Mouse (Mus musculus) kidney, embryonic 16.5 days (tissue): ENCODE results near the gene Asl. TPM values are rescaled to one million over a fixed set of nuclear protein-coding genes. Genes with fewer than 3 reads are reported as not detected.

ENCODE experiments used
- ATAC-seq: fragments of 200-750 bp; cut with Nextera tagmentation; 2 replicates; pipeline ENCODE4 v1.8.0; 2017; ENCODE audit warnings: moderate TSS enrichment; ENCODE audit not compliant: low FRiP score, low TSS enrichment
- H3K27ac ChIP-seq: fragments of 300-500 bp; sonication (generic); 2 replicates; pipeline ENCODE4 v1.5.1; 2014; ENCODE audit warnings: low read length
- H3K27me3 ChIP-seq: fragments of 300-500 bp; sonication (generic); 2 replicates; pipeline ENCODE4 v1.6.1; 2014; ENCODE audit warnings: low read length, control low read depth, mixed read lengths; ENCODE audit not compliant: insufficient read depth
- H3K36me3 ChIP-seq: fragments of 300-500 bp; sonication (generic); 2 replicates; pipeline ENCODE4 v1.6.1; 2014; ENCODE audit warnings: low read length, control low read depth, mixed read lengths; ENCODE audit not compliant: insufficient read depth
- H3K4me1 ChIP-seq: fragments of 300-500 bp; sonication (generic); 2 replicates; pipeline ENCODE4 v1.6.1; 2014; ENCODE audit warnings: low read length, control low read depth, mixed read lengths; ENCODE audit not compliant: insufficient read depth
- H3K4me2 ChIP-seq: fragments of 300-500 bp; sonication (generic); replicated peaks from 2 replicates; pipeline ENCODE4 v1.6.1; 2014; ENCODE audit warnings: low read depth, low read length
- H3K4me3 ChIP-seq: fragments of 300-500 bp; sonication (generic); 2 replicates; pipeline ENCODE4 v1.5.1; 2014; ENCODE audit warnings: mild to moderate bottlenecking, low read length
- H3K9ac ChIP-seq: fragments of 300-500 bp; sonication (generic); replicated peaks from 2 replicates; pipeline ENCODE4 v1.6.1; 2014; ENCODE audit warnings: low read length
- H3K9me3 ChIP-seq: fragments of 300-500 bp; sonication (generic); 2 replicates; pipeline ENCODE4 v1.6.1; 2016; ENCODE audit warnings: low read length, control low read depth
- WGBS: fragments of 180-500 bp; shearing (Covaris S2); extraction: QIAGEN DNeasy Blood & Tissue Kit; methylation state at CpG from one replicate; pipeline ENCODE4 v1.1.7; 2014; 5-methylcytosine and 5-hydroxymethylcytosine counted together
- polyA plus RNA-seq: library from polyadenylated mRNA; unstranded; fragments of >200 nt; fragmentation: Nextera tagmentation; extraction: Ambion mirVana; gene quantifications from 2 replicates; pipeline ENCODE4 v1.2.1, GENCODE M21; 2015

Gene Asl
- polyA plus RNA-seq, 1 experiment from 2014 or later: 73.9 TPM

- no peak for ATAC-seq
Observed at GRCm38 (mm10) chr5:129974354-129974753, 54.7 kb downstream of the Asl start.

GRCm38 (mm10) chr5:129971491-129971890 is 57.6 kb downstream of the Asl start:
- ATAC-seq: no peak
- no peak overlapping the region for H3K4me3 ChIP-seq
- no peak overlapping the region for H3K27ac ChIP-seq
- no peak overlapping the region for H3K4me2 ChIP-seq
- H3K27me3 ChIP-seq: no peaks in the 10 kb centered on the region
- H3K9ac ChIP-seq: no peak overlapping the region
- 79% methylated on average over 4 of the region's 4 CpGs for WGBS
- 0 out of 2 replicates have a peak, but pooled peaks cover 2% of the 10 kb centered on the region for H3K36me3 ChIP-seq
- H3K4me1 ChIP-seq: no peaks in the 10 kb centered on the region
- H3K9me3 ChIP-seq: no peaks in the 10 kb centered on the region

More at GRCm38 (mm10) chr5:129974354-129974753, 54.7 kb downstream of the Asl start:
- WGBS: 85% methylated on average over 4 of the region's 4 CpGs
- H3K4me3 ChIP-seq: no peak overlapping the region
- no peaks in the 10 kb centered on the region for H3K9me3 ChIP-seq
- 0 out of 2 replicates have a peak, but pooled peaks cover 2% of the 10 kb centered on the region for H3K36me3 ChIP-seq
- no peak overlapping the region for H3K27ac ChIP-seq
- no peaks in the 10 kb centered on the region for H3K4me1 ChIP-seq
- no peak overlapping the region for H3K4me2 ChIP-seq
- H3K9ac ChIP-seq: no peak overlapping the region
- H3K27me3 ChIP-seq: no peaks in the 10 kb centered on the region

- H3K4me2 ChIP-seq: no peak overlapping the region
- no peaks in the 10 kb centered on the region for H3K4me1 ChIP-seq
- WGBS: 69% methylated on average over 7 of the region's 7 CpGs
- no peaks in the 10 kb centered on the region for H3K9me3 ChIP-seq
- H3K27me3 ChIP-seq: no peaks in the 10 kb centered on the region
- ATAC-seq: no peak
- no peak overlapping the region for H3K9ac ChIP-seq
- H3K4me3 ChIP-seq: no peak overlapping the region
- H3K27ac ChIP-seq: no peak overlapping the region
- H3K36me3 ChIP-seq: 0 out of 2 replicates have a peak, but pooled peaks cover 2% of the 10 kb centered on the region
Observed at GRCm38 (mm10) chr5:129968417-129968816, 60.6 kb downstream of the Asl start.

GRCm38 (mm10) chr5:129966448-129966847 is 62.6 kb downstream of the Asl start:
- 88% methylated on average over 3 of the region's 3 CpGs for WGBS
- no peak overlapping the region for H3K4me2 ChIP-seq
- no peak overlapping the region for H3K9ac ChIP-seq
- ATAC-seq: no peak
- no peak overlapping the region for H3K4me3 ChIP-seq
- no peaks in the 10 kb centered on the region for H3K4me1 ChIP-seq
- no peaks in the 10 kb centered on the region for H3K9me3 ChIP-seq
- no peaks in the 10 kb centered on the region for H3K27me3 ChIP-seq
- no peak overlapping the region for H3K27ac ChIP-seq
- no peaks in the 10 kb centered on the region for H3K36me3 ChIP-seq

- Histone ChIP-seq H3K9ac (no peak overlapping the region), H3K4me3 (no peak overlapping the region), H3K36me3 (0 out of 2 replicates have a peak, but pooled peaks cover 5% of the 10 kb centered on the region), H3K4me1 (no peaks in the 10 kb centered on the region), H3K9me3 (no peaks in the 10 kb centered on the region), H3K27me3 (no peaks in the 10 kb centered on the region), H3K4me2 (no peak overlapping the region), H3K27ac (no peak overlapping the region)
- 83% methylated on average over 4 of the region's 4 CpGs for WGBS
- ATAC-seq: no peak
Observed at GRCm38 (mm10) chr5:129963224-129963623, 65.8 kb downstream of the Asl start.

Other genes with a start within 250 kb of the Asl start
- 60.9 and 61.0 TPM in 2 replicates for gene Psph, start 241.8 kb downstream of the Asl start, polyA plus RNA-seq
- 54.0 and 59.2 TPM in 2 replicates for gene Sumf2, start 182.3 kb downstream of the Asl start, polyA plus RNA-seq
- gene Chchd2, start 141.8 kb downstream of the Asl start, polyA plus RNA-seq: 1,059 and 1,110 TPM in 2 replicates
- gene Zbed5, start 133.5 kb downstream of the Asl start, polyA plus RNA-seq: 6.5 and 7.8 TPM in 2 replicates
- 0.21 and 0.28 TPM in 2 replicates for gene Phkg1, start 130.7 kb downstream of the Asl start, polyA plus RNA-seq
- 4.4 and 4.9 TPM in 2 replicates for gene Nupr1l, start 120.7 kb downstream of the Asl start, polyA plus RNA-seq
- gene Vkorc1l1, start 87.3 kb downstream of the Asl start, polyA plus RNA-seq: 20.4 and 22.3 TPM in 2 replicates
- gene Gusb, start 26.2 kb downstream of the Asl start, polyA plus RNA-seq: 55.0 and 59.4 TPM in 2 replicates
- gene Crcp, start within 50 bp of the Asl start, polyA plus RNA-seq: 43.7 and 46.2 TPM in 2 replicates
- 67.7 and 70.1 TPM in 2 replicates for gene Tpst1, start 44.1 kb upstream of the Asl start, polyA plus RNA-seq
- gene Kctd7, start 115.6 kb upstream of the Asl start, polyA plus RNA-seq: 5.9 and 6.3 TPM in 2 replicates
- 32.6 and 33.2 TPM in 2 replicates for gene Rabgef1, start 142.6 kb upstream of the Asl start, polyA plus RNA-seq
- 33.4 and 35.1 TPM in 2 replicates for gene Tmem248, start 187.8 kb upstream of the Asl start, polyA plus RNA-seq
- gene Sbds, start 226.3 kb upstream of the Asl start, polyA plus RNA-seq: 72.2 and 77.6 TPM in 2 replicates
- gene Tyw1, start 226.4 kb upstream of the Asl start, polyA plus RNA-seq: 30.2 and 34.1 TPM in 2 replicates